ENCODE assay signal across 45 mouse cellular contexts in the genomic region with DNA sequence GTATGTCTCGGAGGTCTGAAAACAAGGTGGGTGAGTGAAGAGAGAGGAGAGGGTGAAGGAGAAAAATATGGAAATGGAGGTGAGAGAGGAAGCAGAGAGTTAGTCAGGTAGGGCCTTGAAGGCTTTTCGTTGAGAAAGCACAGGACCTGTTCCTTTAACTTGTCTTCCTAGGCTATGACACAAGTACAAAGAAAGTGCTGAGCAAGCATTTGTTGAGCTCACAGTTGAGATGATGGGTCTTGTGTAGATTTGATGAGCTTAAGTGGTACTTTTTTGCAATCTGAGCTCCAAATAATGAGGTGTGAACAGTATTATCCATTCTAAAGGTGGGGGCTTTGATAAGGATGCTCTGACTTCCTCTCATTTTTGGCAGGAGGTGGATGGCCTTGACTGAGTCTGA. TPM values are rescaled to one million over a fixed set of nuclear protein-coding genes. Genes with fewer than 3 reads are reported as not detected.
"Had no signal": no experiment of that assay in that cellular context is flagged by ENCODE, and none has a peak within 500 bp of the region (broad histone marks: within the 10 kb centered on the region; RNA-seq: fewer than 3 reads in every experiment).

No protein-coding gene starts in this region.

- H3K4me2 ChIP-seq: limb, embryonic 12.5 days; limb, embryonic 13.5 days; limb, embryonic 15.5 days; liver, embryonic 11.5 days; liver, embryonic 12.5 days; liver, embryonic 13.5 days; liver, embryonic 15.5 days; lung, embryonic 14.5 days; lung, embryonic 15.5 days; midbrain, embryonic 12.5 days; midbrain, embryonic 13.5 days; midbrain, embryonic 15.5 days had no signal

- H3K4me1 ChIP-seq: limb, embryonic 10.5 days; limb, embryonic 12.5 days; limb, embryonic 13.5 days; limb, embryonic 15.5 days; liver, embryonic 12.5 days; liver, embryonic 13.5 days; liver, embryonic 15.5 days; lung, embryonic 15.5 days; megakaryocyte, embryonic 14.5 days; midbrain, embryonic 10.5 days; midbrain, embryonic 12.5 days; midbrain, embryonic 13.5 days; midbrain, embryonic 15.5 days had no signal

- H3K9me3 ChIP-seq: limb, embryonic 10.5 days; limb, embryonic 12.5 days; limb, embryonic 13.5 days; limb, embryonic 15.5 days; liver, embryonic 12.5 days; liver, embryonic 13.5 days; liver, embryonic 15.5 days; lung, embryonic 15.5 days; megakaryocyte, embryonic 14.5 days; midbrain, embryonic 10.5 days; midbrain, embryonic 12.5 days; midbrain, embryonic 13.5 days; midbrain, embryonic 15.5 days had no signal

- H3K27me3 ChIP-seq: limb, embryonic 12.5 days; limb, embryonic 13.5 days; limb, embryonic 15.5 days; liver, embryonic 12.5 days; liver, embryonic 13.5 days; liver, embryonic 15.5 days; lung, embryonic 15.5 days; megakaryocyte, embryonic 14.5 days; midbrain, embryonic 12.5 days; midbrain, embryonic 13.5 days; midbrain, embryonic 15.5 days had no signal

- H3K27ac ChIP-seq: limb, embryonic 10.5 days; limb, embryonic 12.5 days; limb, embryonic 13.5 days; limb, embryonic 15.5 days; liver, embryonic 12.5 days; liver, embryonic 13.5 days; liver, embryonic 14.5 days; liver, embryonic 15.5 days; lung, embryonic 15.5 days; macrophage; midbrain, embryonic 10.5 days; midbrain, embryonic 12.5 days; midbrain, embryonic 13.5 days; midbrain, embryonic 15.5 days had no signal

- H3K36me3 ChIP-seq: limb, embryonic 10.5 days; limb, embryonic 12.5 days; limb, embryonic 13.5 days; limb, embryonic 15.5 days; liver, embryonic 12.5 days; liver, embryonic 13.5 days; liver, embryonic 15.5 days; lung, embryonic 15.5 days; midbrain, embryonic 10.5 days; midbrain, embryonic 12.5 days; midbrain, embryonic 13.5 days; midbrain, embryonic 15.5 days had no signal

- H3K9ac ChIP-seq: limb, embryonic 12.5 days; limb, embryonic 13.5 days; limb, embryonic 15.5 days; liver, embryonic 12.5 days; liver, embryonic 13.5 days; liver, embryonic 14.5 days; liver, embryonic 15.5 days; liver, postnatal 0 days; lung, embryonic 14.5 days; lung, embryonic 15.5 days; midbrain, embryonic 12.5 days; midbrain, embryonic 13.5 days; midbrain, embryonic 15.5 days had no signal

- DNase-seq: left cerebral cortex, postnatal 4 days; liver; liver, embryonic 13.5 days; liver, postnatal 0 days; lung, adult 18-20 months; lung, adult 2 months; lung, embryonic 14.5 days; lung, postnatal 10 days; lung, postnatal 14 days; lung, postnatal 36 days; lung, postnatal 4 days; midbrain, embryonic 14.5 days had no signal

- H3K4me3 ChIP-seq: limb, embryonic 10.5 days; limb, embryonic 12.5 days; limb, embryonic 13.5 days; limb, embryonic 15.5 days; liver, embryonic 12.5 days; liver, embryonic 13.5 days; liver, embryonic 15.5 days; lung, embryonic 15.5 days; megakaryocyte, embryonic 14.5 days; midbrain, embryonic 10.5 days; midbrain, embryonic 12.5 days; midbrain, embryonic 13.5 days; midbrain, embryonic 15.5 days; myocyte had no signal

- ATAC-seq: liver, embryonic 12.5 days; liver, postnatal 0 days; lung, postnatal 0 days; midbrain, embryonic 13.5 days; midbrain, embryonic 15.5 days; midbrain, embryonic 16.5 days had no signal

RNA-seq across cellular contexts. Expression of gene Pdilt, which starts 11.1 kb away (rescaled TPM):
- total RNA-seq: left cerebral cortex, postnatal 10 days; left cerebral cortex, postnatal 14 days; left cerebral cortex, postnatal 25 days; left cerebral cortex, postnatal 36 days; left cerebral cortex, postnatal 4 days; megakaryocyte progenitor cell, adult 5-6 weeks; megakaryocyte, adult 5-6 weeks; megakaryocyte-erythroid progenitor cell, adult 5-6 weeks; midbrain, postnatal 0 days had no signal
- polyA plus RNA-seq: limb, embryonic 10.5 days; limb, embryonic 11.5 days; limb, embryonic 12.5 days; limb, embryonic 13.5 days; limb, embryonic 14.5 days; limb, embryonic 15.5 days; liver, embryonic 11.5 days; liver, embryonic 12.5 days; liver, embryonic 13.5 days; liver, embryonic 14.5 days; liver, embryonic 15.5 days; liver, embryonic 16.5 days; lung, adult 2 months; lung, embryonic 15.5 days; lung, embryonic 16.5 days; lung, postnatal 0 days; macrophage; midbrain, embryonic 10.5 days; midbrain, embryonic 12.5 days; midbrain, embryonic 15.5 days; myocyte had no signal

RNA-seq across cellular contexts. Expression of gene Acsm5, which starts 15.1 kb away (rescaled TPM):
- total RNA-seq: left cerebral cortex, postnatal 4 days; megakaryocyte progenitor cell, adult 5-6 weeks; megakaryocyte, adult 5-6 weeks; megakaryocyte-erythroid progenitor cell, adult 5-6 weeks; monocyte, adult 5-6 weeks had no signal
- polyA plus RNA-seq: limb, embryonic 10.5 days; limb, embryonic 11.5 days; limb, embryonic 12.5 days; limb, embryonic 13.5 days; limb, embryonic 14.5 days; limb, embryonic 15.5 days; liver, embryonic 11.5 days; liver, embryonic 12.5 days; liver, embryonic 13.5 days; lung, embryonic 15.5 days; lung, embryonic 16.5 days; macrophage; midbrain, embryonic 10.5 days; midbrain, embryonic 12.5 days; midbrain, embryonic 13.5 days; midbrain, embryonic 14.5 days; midbrain, embryonic 15.5 days; myocyte; neural tube, embryonic 11.5 days had no signal

RNA-seq across cellular contexts. Expression of gene Acsm2, which starts 19.8 kb away (rescaled TPM):
- total RNA-seq: left cerebral cortex, adult 8-10 months; left cerebral cortex, postnatal 10 days; left cerebral cortex, postnatal 14 days; left cerebral cortex, postnatal 25 days; left cerebral cortex, postnatal 36 days; left cerebral cortex, postnatal 4 days; megakaryocyte progenitor cell, adult 5-6 weeks; megakaryocyte, adult 5-6 weeks; megakaryocyte-erythroid progenitor cell, adult 5-6 weeks; midbrain, postnatal 0 days; monocyte, adult 5-6 weeks had no signal
- polyA plus RNA-seq: limb, embryonic 10.5 days; limb, embryonic 11.5 days; limb, embryonic 12.5 days; limb, embryonic 13.5 days; limb, embryonic 14.5 days; limb, embryonic 15.5 days; liver, embryonic 11.5 days; liver, embryonic 12.5 days; liver, embryonic 13.5 days; liver, embryonic 14.5 days; liver, embryonic 15.5 days; liver, embryonic 16.5 days; lung, adult 2 months; lung, embryonic 14.5 days; lung, embryonic 16.5 days; lung, postnatal 0 days; macrophage; midbrain, embryonic 10.5 days; midbrain, embryonic 12.5 days; midbrain, embryonic 13.5 days; midbrain, embryonic 14.5 days; midbrain, embryonic 15.5 days; midbrain, embryonic 16.5 days; midbrain, postnatal 0 days; myocyte; neural tube, embryonic 11.5 days had no signal

RNA-seq across cellular contexts. Expression of gene Umod, which starts 55.3 kb away (rescaled TPM):
- total RNA-seq: left cerebral cortex, adult 8-10 months; left cerebral cortex, postnatal 10 days; left cerebral cortex, postnatal 14 days; left cerebral cortex, postnatal 25 days; left cerebral cortex, postnatal 36 days; left cerebral cortex, postnatal 4 days; megakaryocyte progenitor cell, adult 5-6 weeks; megakaryocyte, adult 5-6 weeks; megakaryocyte-erythroid progenitor cell, adult 5-6 weeks; midbrain, postnatal 0 days; monocyte, adult 5-6 weeks had no signal
- polyA plus RNA-seq: limb, embryonic 10.5 days; limb, embryonic 11.5 days; limb, embryonic 12.5 days; limb, embryonic 13.5 days; limb, embryonic 14.5 days; limb, embryonic 15.5 days; liver, embryonic 11.5 days; liver, embryonic 12.5 days; liver, embryonic 13.5 days; liver, embryonic 14.5 days; liver, embryonic 15.5 days; liver, embryonic 16.5 days; liver, postnatal 0 days; lung, embryonic 14.5 days; lung, embryonic 15.5 days; lung, embryonic 16.5 days; lung, postnatal 0 days; macrophage; midbrain, embryonic 10.5 days; midbrain, embryonic 12.5 days; midbrain, embryonic 13.5 days; midbrain, embryonic 14.5 days; midbrain, embryonic 15.5 days; midbrain, embryonic 16.5 days; midbrain, postnatal 0 days; myocyte; neural tube, embryonic 11.5 days had no signal
